Mouse (Mus musculus) layer of hippocampus, postnatal 25 days (tissue): ENCODE data around the gene Hoxb9. TPM values are rescaled to one million over a fixed set of nuclear protein-coding genes. Genes with fewer than 3 reads are reported as not detected.
A peak's percentile ranks its signal among the peaks of the same experiment; 100 is the strongest.

Experiments
- DNase-seq, 2 experiments: peaks; one replicate each; pipeline ENCODE4 v3.0.0; 2022; ENCODE audit warnings: mixed read lengths in 2 of 2, low spot score in 1 of 2; ENCODE audit errors: extremely low spot score in 1 of 2
- total RNA-seq, 2 experiments: library from RNA; stranded (reverse); gene quantifications; 2 replicates each; pipeline ENCODE4 v1.2.3; 2021

Gene Hoxb9
- total RNA-seq = not detected

DNA sequence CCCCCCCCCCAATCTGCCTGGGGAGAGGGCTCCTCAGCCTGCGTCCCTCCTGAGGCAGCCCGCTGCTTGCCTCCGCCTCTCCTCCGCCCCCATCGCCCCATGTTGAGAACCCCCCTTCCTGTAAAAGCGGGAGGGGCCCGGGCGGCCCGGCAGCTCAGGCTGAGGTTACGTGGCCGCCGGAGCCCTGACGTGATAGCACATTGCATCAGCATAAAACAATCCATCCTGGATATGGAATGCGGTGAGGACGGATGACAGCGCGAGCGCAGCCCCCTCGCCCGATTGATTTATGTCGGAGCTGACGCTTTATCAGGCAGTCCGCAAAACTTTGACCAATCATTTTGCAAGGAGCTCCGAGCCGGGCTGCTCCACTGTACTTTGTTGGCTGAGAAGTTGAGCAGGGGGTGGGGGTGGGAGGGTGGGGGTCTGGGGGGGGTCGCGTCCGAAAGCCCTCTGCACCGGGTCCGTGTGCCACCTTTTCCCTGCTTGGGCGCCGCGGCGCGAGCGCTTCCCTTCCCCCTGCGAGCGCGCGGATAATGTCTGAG, at the start of gene Hoxb9:
Gene Hoxb9, plus strand, starts transcription at position 462 of the 545 bp plus-strand sequence.
- no peak for DNase-seq

DNA sequence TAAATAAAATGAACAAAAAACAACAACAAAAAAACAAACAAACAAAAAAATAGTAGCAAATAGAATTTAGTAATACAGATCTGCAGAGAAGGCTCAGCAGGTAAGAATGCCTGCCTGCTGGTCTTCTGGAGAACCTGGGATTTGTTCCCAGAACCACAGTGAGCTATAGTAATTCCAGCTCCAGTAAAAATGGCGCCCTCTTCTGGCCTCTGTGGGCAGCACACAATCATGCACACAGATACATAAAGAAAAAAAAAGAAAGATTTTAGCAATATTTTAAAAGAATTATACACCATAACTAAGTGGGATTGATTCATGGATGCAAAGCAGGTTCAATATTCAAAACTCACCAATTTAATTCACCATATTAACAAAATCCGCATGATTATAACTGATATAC, 47.4 kb upstream of the Hoxb9 start:
- DNase-seq = no peak

DNA sequence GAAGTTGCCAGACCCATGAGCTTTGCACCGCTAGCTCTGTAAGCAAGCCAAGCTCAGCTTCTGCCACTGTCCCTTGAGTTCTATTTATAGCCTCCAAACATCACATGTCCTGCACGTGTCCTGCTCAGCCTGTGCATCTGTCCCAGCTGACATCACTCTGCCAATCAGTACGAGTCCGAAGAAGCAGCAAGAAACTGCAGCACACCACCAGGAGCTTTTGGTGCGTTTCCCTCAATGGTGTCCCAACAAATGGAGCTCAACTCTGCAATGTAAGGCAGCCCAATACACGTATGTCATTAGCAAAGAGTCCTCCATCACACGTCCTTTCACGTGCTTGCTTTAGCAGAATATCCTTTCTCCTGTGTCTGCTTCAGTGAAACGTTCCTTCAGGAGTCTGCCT, 43.6 kb upstream of the Hoxb9 start:
- no peak for DNase-seq

- peak; percentile 33 to 52 for DNase-seq
Measured at GRCm38 (mm10) chr11:96234906-96235305, 36.4 kb upstream of the Hoxb9 start.

GRCm38 (mm10) chr11:96240211-96240610, 31.0 kb upstream of the Hoxb9 start:
- peak in 1 of 2 experiments; percentile 63 for DNase-seq

GRCm38 (mm10) chr11:96250901-96251300, 20.4 kb upstream of the Hoxb9 start:
- DNase-seq = no peak

DNA sequence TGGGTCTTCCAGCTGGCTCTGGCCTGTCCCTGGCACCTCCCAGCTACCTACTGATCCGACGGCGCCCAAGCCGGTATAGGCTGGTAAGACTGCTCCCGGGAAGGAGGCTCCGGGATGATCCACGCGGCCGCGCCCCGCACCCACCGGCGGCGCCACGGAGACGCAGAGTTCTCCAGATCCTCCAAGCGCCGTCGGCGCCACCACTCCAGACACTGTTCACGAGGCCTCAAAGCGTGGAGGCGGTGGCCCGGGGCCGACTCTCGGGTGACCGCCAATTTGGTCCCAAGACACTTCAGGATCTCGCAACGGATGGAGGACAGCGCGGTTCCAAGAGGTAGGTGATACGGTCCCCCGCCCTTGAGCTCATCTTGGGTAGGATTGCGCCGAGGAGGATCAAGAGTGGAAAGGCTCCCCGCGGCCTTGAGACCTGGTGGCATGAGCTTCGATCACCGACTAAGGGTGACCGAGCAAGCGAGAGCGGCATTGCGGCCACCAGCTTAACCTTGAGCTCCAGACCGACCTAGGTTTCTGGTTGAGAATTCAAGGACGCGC, 19.7 kb upstream of the Hoxb9 start:
- DNase-seq = no peak

- DNase-seq = no peak
Measured at GRCm38 (mm10) chr11:96252541-96253120, 18.6 kb upstream of the Hoxb9 start.

DNA sequence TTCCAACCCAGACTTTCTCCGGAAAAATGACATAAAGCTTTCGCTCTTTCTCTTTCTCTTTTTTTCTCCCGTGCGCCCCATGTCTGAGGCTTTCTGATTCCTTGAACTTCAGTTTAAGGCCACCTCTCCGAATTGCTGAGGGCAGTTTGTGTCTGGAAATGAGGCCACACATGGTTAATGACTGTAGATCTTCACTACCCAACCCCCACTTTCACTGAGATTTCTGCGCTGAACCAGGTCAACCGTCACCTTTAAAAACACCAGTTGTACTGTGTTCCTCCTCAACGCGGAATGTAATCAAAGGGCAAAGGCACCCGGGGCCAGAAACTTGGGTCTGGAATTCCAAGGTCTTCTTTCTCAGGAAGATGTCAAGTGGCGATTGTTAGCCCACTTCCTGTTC, 17.0 kb upstream of the Hoxb9 start:
- DNase-seq = no peak

DNA sequence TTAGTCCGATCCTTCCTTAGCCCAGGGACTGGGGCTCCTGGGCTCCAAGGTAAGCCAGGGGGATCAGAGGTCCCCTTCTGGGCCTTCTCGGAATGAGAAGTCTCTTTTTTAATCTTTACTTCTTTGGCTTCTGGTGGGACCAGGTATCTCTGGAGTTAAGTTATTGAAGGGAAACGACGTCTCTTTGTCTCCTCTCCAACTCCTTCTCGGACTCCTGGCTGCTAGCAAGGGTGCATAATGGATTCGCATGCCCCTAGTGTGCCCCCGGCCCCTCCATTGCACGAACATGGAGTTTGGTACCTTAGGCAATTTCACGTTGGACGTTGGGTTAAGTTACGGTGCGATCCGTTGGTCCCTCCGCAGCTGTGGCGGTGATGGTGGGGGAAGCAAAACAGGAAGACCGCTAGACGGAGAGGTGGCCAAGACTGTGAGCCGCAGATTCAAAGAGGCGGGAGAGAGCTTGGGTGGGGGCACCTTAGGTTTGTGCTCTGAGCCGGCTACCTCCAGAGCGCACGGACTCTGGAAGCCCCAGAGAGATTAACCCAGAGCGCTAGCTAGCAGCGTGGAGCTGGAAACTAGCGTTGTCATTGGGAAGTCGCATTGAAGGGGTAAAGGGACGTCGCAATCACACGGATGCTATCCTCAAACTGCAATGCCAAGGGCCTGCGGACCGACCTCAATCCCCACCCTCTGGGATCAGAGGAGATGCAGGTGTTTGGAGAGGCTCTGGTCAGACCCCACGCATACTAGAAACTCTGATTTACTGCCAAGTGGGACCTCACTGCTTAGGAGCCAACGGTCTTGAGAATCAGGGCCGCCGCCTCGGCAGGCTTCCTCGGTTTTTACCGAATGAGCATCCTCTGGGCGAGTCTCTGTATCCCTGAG, 15.9 kb upstream of the Hoxb9 start:
- no peak for DNase-seq

- DNase-seq = no peak
Measured at GRCm38 (mm10) chr11:96255996-96256445, 15.2 kb upstream of the Hoxb9 start.

- DNase-seq = no peak
Measured at GRCm38 (mm10) chr11:96257141-96257540, 14.1 kb upstream of the Hoxb9 start.

DNA sequence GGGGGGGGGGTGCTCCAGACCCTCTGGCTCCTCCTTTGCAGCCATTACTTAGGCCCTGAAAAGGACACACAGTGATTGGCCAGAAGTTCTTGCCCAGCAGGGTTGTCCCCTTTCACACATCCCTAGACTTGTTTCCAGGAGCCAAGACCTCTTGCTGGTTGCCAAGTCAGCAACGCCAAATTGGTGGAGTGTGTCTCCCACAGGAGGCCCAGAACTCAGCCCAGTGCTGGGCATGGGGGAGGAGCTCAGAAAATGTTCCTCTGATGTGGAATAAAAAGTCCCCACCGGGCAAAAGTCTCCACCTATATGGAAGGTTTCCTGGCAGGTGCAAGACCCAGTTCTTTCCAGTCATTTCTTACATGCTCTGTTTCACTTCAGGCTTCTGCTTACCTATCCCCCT, 12.2 kb upstream of the Hoxb9 start:
- DNase-seq = no peak

GRCm38 (mm10) chr11:96259511-96259910, 11.7 kb upstream of the Hoxb9 start:
- DNase-seq = no peak

DNA sequence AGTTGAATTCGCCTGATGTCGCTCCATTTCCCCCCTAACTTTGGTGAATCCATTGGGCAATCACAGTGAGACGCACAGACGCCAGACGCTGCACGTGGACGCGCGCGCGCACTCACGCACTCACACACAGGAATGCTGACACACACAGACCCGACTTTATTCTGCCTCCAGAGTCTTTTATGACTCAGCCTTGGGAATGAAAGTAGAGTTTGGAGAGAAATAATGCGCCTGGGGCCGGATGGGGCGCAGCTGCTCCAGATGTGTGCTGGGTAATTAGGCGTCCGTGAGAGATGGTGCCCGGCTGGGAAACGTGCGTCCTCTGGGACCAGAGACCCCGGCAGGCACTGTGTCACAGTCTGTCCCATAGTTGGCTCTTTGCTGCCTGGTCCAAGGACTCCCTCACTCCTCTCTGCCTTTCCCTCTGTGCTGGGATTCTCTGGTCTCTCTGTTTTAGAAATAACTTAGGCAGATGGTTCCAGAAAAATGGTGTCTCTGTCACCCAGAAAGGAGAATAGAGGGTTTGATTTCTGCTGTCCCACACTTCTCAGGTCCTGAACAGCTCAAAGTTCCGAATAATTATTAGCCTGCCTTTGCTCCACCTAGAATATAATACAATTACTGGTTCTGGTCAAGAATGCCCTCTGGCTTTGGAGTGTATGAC, 10.8 kb upstream of the Hoxb9 start:
- no peak for DNase-seq

- DNase-seq = peak in 1 of 2 experiments; percentile 33
Measured at GRCm38 (mm10) chr11:96261323-96261890, 9.8 kb upstream of the Hoxb9 start.

DNA sequence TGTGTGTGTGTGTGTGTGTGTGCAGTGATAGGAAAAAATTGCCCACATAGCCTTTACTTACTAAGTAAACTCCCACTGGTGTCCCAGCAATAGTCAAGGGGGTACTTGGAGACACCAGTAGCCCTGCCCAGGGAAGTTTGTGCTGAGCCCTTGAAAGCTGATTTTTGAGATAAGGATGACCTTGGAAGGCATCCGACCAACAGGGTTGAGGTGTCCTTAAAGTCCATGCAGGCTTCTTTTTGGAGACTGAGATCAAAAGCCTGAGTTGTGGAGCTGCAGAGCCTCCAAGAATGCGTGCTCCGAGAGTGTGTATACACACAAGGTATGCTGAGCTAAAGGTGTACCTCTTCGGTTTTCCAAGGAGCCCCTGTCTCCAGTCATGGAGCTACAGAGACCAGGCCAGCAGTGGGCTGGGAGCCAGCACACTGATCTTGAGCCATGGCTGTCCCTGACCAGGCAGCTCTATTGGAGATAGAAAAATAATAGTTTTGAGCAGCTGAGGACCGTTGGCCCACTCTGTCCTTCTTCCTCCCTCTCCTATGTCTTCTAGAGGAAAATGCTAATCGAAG, 8.9 kb upstream of the Hoxb9 start:
- DNase-seq = no peak

DNA sequence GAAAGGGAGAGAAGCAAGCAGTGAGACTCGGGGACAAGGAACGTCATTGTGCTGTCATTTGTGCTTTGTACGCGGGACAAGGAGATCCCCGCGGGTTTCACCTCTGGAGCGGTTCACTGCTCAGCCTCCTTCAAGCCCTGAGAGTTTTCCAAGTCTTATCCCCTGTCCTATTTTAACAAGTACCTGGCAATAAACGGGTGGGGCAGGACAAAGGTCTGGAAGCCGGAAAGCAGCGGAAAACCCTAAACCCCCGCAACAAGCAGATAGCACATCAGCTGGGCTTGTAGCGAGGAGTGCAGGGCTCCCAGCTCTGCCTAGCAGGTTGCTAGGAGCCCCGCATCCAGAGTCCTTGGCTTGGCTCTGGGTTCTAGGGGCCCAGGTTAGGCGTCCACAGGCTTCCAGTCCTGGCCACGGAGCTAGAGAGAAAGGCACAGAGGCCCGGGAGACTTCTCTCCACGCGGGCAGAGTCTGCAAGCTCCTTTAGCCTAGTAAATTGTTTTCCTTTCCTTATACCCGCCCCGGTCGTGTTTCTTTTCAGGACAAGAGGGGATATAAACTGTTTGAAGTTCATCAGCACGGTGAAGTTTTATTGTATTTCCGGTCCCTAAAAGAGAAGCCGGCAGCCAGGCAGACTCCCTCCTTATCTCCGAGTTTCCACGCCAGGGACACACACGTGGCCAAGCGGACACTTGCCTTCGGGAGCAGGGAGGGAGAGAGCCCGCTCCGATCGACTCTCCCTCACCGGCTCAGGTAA, 7.4 kb upstream of the Hoxb9 start:
- DNase-seq = no peak

DNA sequence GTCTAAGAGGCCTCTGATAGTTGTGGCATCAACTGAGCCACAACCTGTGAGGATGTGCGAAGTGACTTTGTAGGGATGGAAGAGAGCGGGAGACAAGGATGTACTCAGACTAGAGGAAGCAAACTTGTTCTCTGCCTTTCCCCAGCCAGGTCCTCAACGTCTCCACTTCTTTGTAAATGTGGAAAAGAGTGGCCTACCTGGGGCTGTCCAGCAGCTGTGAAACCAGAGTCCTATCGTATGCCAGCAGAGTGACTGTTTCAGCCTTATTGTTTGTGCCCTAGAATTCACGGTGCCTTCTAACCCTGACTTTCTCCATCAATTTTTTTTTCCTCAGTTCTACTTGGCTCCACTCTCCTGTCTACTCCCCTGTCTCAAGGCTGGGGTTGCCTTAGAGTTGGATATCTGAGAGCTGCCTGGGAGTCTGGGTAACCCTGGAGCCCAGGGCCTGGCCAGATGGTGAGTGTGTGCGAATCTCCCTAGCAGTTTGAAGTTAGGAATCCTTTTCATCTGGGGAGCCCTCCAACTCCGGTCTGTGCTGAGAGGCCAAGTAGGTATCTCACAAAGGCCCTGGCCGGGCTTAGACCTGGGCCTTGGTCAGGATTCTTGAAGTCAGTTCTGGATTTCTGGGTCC, 6.8 kb upstream of the Hoxb9 start:
- no peak for DNase-seq
